Mouse (Mus musculus) hindbrain, embryonic 16.5 days (tissue): Measurements from ENCODE around the gene Gm26920. TPM values are rescaled to one million over a fixed set of nuclear protein-coding genes. Genes with fewer than 3 reads are reported as not detected.
"Not testable (repeated sequence)": the region's sequence is repeated elsewhere in the genome, so short reads cannot be mapped to it uniquely, and the experiment has no call there.

Experiments
- ATAC-seq: fragments of 200-750 bp; cut with Nextera tagmentation; 2 replicates; pipeline ENCODE4 v1.8.0; 2017; ENCODE audit warnings: moderate TSS enrichment, moderate library complexity
- H3K27ac ChIP-seq: fragments of 300-500 bp; sonication (generic); 2 replicates; pipeline ENCODE4 v1.5.1; 2014; ENCODE audit warnings: low read depth, mild to moderate bottlenecking, control low read depth, low read length, moderate library complexity
- H3K27me3 ChIP-seq: fragments of 300-500 bp; sonication (generic); replicated peaks from 2 replicates; pipeline ENCODE4 v1.6.1; 2014; ENCODE audit warnings: low read length; ENCODE audit not compliant: control insufficient read depth, insufficient read depth
- H3K36me3 ChIP-seq: fragments of 300-500 bp; sonication (generic); 2 replicates; pipeline ENCODE4 v1.6.1; 2014; ENCODE audit warnings: mild to moderate bottlenecking, low read length, moderate library complexity, mixed read lengths; ENCODE audit not compliant: control insufficient read depth, insufficient read depth
- H3K4me1 ChIP-seq: fragments of 300-500 bp; sonication (generic); 2 replicates; pipeline ENCODE4 v1.6.1; 2014; ENCODE audit warnings: low read depth, low read length; ENCODE audit not compliant: control insufficient read depth, insufficient read depth
- H3K4me2 ChIP-seq: fragments of 300-500 bp; sonication (generic); 2 replicates; pipeline ENCODE4 v1.6.1; 2014; ENCODE audit warnings: mild to moderate bottlenecking, low read length, control low read depth, moderate library complexity
- H3K4me3 ChIP-seq: fragments of 300-500 bp; sonication (generic); 2 replicates; pipeline ENCODE4 v1.5.1; 2014; ENCODE audit warnings: mild to moderate bottlenecking, low read length, control low read depth, moderate library complexity
- H3K9ac ChIP-seq: fragments of 300-500 bp; sonication (generic); 2 replicates; pipeline ENCODE4 v1.6.1; 2014; ENCODE audit warnings: low read depth, mild to moderate bottlenecking, control low read depth, low read length, moderate library complexity
- H3K9me3 ChIP-seq: fragments of 300-500 bp; sonication (generic); 2 replicates; pipeline ENCODE4 v1.6.1; 2014; ENCODE audit warnings: mild to moderate bottlenecking, low read length, moderate library complexity; ENCODE audit not compliant: control insufficient read depth
- WGBS: fragments of 180-500 bp; shearing (Covaris S2); extraction: QIAGEN DNeasy Blood & Tissue Kit; methylation state at CpG from one replicate; pipeline ENCODE4 v1.1.7; 2014; 5-methylcytosine and 5-hydroxymethylcytosine counted together
- polyA plus RNA-seq: library from polyadenylated mRNA; unstranded; fragments of >200 nt; fragmentation: Nextera tagmentation; extraction: Ambion mirVana; gene quantifications from 2 replicates; pipeline ENCODE4 v1.2.1, GENCODE M21; 2015

Gm26920 gene
- 0.80 and 1.5 TPM in 2 replicates for polyA plus RNA-seq

GRCm38 (mm10) chr7:30090092-30090969, at the start of gene Gm26920, which contains the start of gene Zfp566:
Gene Gm26920 (minus strand): TSS chr7:30090410.
Gene Zfp566 (minus strand): TSS chr7:30090527.
- H3K9ac ChIP-seq, result peak within 1 kb of the TSS; percentile 70
- no peaks in the 10 kb centered on the region for H3K9me3 ChIP-seq
- H3K36me3 ChIP-seq, result peaks cover 12% of the 10 kb centered on the region
- peaks cover 28% of the 10 kb centered on the region for H3K4me1 ChIP-seq
- H3K4me2 ChIP-seq, result peak within 1 kb of the TSS; percentile 72
- peak within 1 kb of the TSS; percentile 83 for H3K27ac ChIP-seq
- H3K4me3 ChIP-seq, result peak within 1 kb of the TSS; percentile 62
- under 1% methylated on average over 40 of the region's 40 CpGs for WGBS
- ATAC-seq, result peak; percentile 93
- H3K27me3 ChIP-seq, result no peaks in the 10 kb centered on the region

GRCm38 (mm10) chr7:30136826-30137225, 46.6 kb upstream of the Gm26920 start:
- Histone ChIP-seq H3K9me3 (no peaks in the 10 kb centered on the region), H3K36me3 (peaks cover 39% of the 10 kb centered on the region), H3K4me1 (no peaks in the 10 kb centered on the region), H3K27ac (no peak overlapping the region), H3K9ac (no peak overlapping the region), H3K4me2 (no peak overlapping the region), H3K4me3 (no peak overlapping the region), H3K27me3 (no peaks in the 10 kb centered on the region)
- 92% methylated on average over 10 of the region's 10 CpGs for WGBS
- no peak for ATAC-seq

- Histone ChIP-seq H3K4me1 (no peaks in the 10 kb centered on the region), H3K27me3 (no peaks in the 10 kb centered on the region), H3K4me2 (no peak overlapping the region), H3K4me3 (no peak overlapping the region), H3K36me3 (peaks cover 55% of the 10 kb centered on the region), H3K9me3 (no peaks in the 10 kb centered on the region), H3K27ac (no peak overlapping the region), H3K9ac (no peak overlapping the region)
- no peak for ATAC-seq
- 91% methylated on average over 4 of the region's 4 CpGs for WGBS
These were observed 42.2 kb upstream of the Gm26920 start for GRCm38 (mm10) chr7:30132396-30132795.

GRCm38 (mm10) chr7:30129900-30130299, 39.7 kb upstream of the Gm26920 start:
- no peak for ATAC-seq
- no peak overlapping the region for H3K9ac ChIP-seq
- peaks cover 52% of the 10 kb centered on the region for H3K36me3 ChIP-seq
- no peak overlapping the region for H3K27ac ChIP-seq
- no peak overlapping the region for H3K4me2 ChIP-seq
- H3K4me1 ChIP-seq, result no peaks in the 10 kb centered on the region
- no peaks in the 10 kb centered on the region for H3K9me3 ChIP-seq
- H3K27me3 ChIP-seq, result no peaks in the 10 kb centered on the region
- 94% methylated on average over 8 of the region's 8 CpGs for WGBS
- H3K4me3 ChIP-seq, result no peak overlapping the region

GRCm38 (mm10) chr7:30122188-30122530, 31.9 kb upstream of the Gm26920 start:
- Histone ChIP-seq H3K4me2 (peak overlapping the region; percentile 89), H3K9ac (peak overlapping the region; percentile 84), H3K27me3 (no peaks in the 10 kb centered on the region), H3K4me1 (peaks cover 8% of the 10 kb centered on the region), H3K9me3 (no peaks in the 10 kb centered on the region), H3K27ac (peak overlapping the region; percentile 87), H3K36me3 (peaks cover 4% of the 10 kb centered on the region; the same call in 1 of the 2 replicates), H3K4me3 (peak overlapping the region; percentile 66)
- no peak for ATAC-seq
- WGBS, result 3% methylated on average over 15 of the region's 15 CpGs

GRCm38 (mm10) chr7:30121308-30122187, 31.3 kb upstream of the Gm26920 start, which contains the start of gene Zfp382:
Gene Zfp382 (plus strand): TSS chr7:30121942.
- WGBS, result under 1% methylated on average over 61 of the region's 61 CpGs
- peak within 1 kb of the TSS; percentile 84 for H3K9ac ChIP-seq
- H3K4me3 ChIP-seq, result peak within 1 kb of the TSS; percentile 66
- peak within 1 kb of the TSS; percentile 89 for H3K4me2 ChIP-seq
- peaks cover 2% of the 10 kb centered on the region; the same call in 1 of the 2 replicates for H3K36me3 ChIP-seq
- H3K27me3 ChIP-seq, result no peaks in the 10 kb centered on the region
- peak within 1 kb of the TSS; percentile 87 for H3K27ac ChIP-seq
- H3K4me1 ChIP-seq, result peaks cover 8% of the 10 kb centered on the region
- H3K9me3 ChIP-seq, result no peaks in the 10 kb centered on the region
- peak; percentile 98 for ATAC-seq

GRCm38 (mm10) chr7:30117935-30118334, 27.7 kb upstream of the Gm26920 start:
- H3K36me3 ChIP-seq, H3K9ac ChIP-seq, H3K4me3 ChIP-seq, H3K4me2 ChIP-seq, H3K9me3 ChIP-seq, H3K4me1 ChIP-seq, H3K27me3 ChIP-seq, H3K27ac ChIP-seq, ATAC-seq: not testable (repeated sequence)
- 95% methylated on average over 12 of the region's 12 CpGs for WGBS

GRCm38 (mm10) chr7:30116076-30116475, 25.9 kb upstream of the Gm26920 start:
- no peak overlapping the region for H3K4me3 ChIP-seq
- H3K27ac ChIP-seq, result no peak overlapping the region
- H3K4me1 ChIP-seq, result no peaks in the 10 kb centered on the region
- H3K4me2 ChIP-seq, result no peak overlapping the region
- ATAC-seq, result no peak
- H3K9me3 ChIP-seq, result peaks cover 6% of the 10 kb centered on the region; the same call in 1 of the 2 replicates
- H3K27me3 ChIP-seq, result no peaks in the 10 kb centered on the region
- WGBS, result 98% methylated on average over 5 of the region's 5 CpGs
- no peaks in the 10 kb centered on the region for H3K36me3 ChIP-seq
- H3K9ac ChIP-seq, result no peak overlapping the region

- no peak overlapping the region for H3K4me3 ChIP-seq
- H3K27me3 ChIP-seq, result no peaks in the 10 kb centered on the region
- no peak overlapping the region for H3K27ac ChIP-seq
- WGBS, result 94% methylated on average over 13 of the region's 13 CpGs
- peaks cover 2% of the 10 kb centered on the region; the same call in 1 of the 2 replicates for H3K9me3 ChIP-seq
- no peak overlapping the region for H3K9ac ChIP-seq
- no peak overlapping the region for H3K4me2 ChIP-seq
- H3K4me1 ChIP-seq, result peaks cover 6% of the 10 kb centered on the region
- no peak for ATAC-seq
- peaks cover 38% of the 10 kb centered on the region for H3K36me3 ChIP-seq
These were observed 9.1 kb upstream of the Gm26920 start for GRCm38 (mm10) chr7:30099297-30099696.
